Mouse (Mus musculus): ENCODE results near the gene Ssh3. TPM values are rescaled to one million over a fixed set of nuclear protein-coding genes. Genes with fewer than 3 reads are reported as not detected.
"Not testable (repeated sequence)": the region's sequence is repeated elsewhere in the genome, so short reads cannot be mapped to it uniquely, and the experiment has no call there.

Ssh3 gene
- polyA plus RNA-seq, 3 experiments from 2014 or later, result 9.6 to 14.5 (median 13.6) TPM

DNA sequence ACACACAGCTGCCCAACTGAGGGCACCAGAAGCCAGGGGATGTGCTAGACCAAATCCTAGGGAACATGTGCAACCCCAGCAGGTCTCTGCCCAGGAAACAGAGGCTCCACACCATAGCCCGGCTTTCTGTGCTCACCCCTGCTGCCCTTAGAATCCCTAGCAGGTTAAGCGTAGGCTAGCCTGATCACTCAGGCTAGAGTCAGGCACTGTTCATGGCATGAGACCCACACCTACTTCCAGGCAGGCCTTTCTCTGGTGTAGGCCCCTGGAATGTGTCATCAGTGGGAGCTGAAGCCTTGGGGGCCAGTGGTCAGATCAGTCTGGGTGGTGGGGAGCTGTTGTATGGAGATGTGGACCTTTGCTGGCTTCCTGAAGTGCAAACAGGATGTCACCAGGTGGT is 27.6 kb upstream of the Ssh3 start:
- ATAC-seq, result no peak

DNA sequence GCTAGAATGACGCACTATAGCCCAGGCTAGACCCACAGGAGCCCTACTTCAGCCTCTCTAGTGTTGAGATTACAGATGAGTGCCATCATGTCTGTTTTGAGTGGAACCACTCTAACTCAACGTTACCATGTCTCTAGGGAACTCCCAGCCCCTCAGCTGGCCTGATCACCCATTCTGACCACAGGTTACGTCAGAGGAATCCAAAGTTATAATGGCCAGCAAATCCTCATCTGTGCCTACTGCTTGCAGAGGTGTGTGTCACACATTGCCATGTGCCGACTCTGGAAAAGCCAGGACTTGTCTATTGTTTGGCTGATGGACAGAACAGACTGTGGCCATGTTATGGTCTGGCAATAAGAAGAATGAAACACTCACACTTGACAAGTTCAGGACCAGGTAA is 26.4 kb upstream of the Ssh3 start:
- ATAC-seq, result no peak

DNA sequence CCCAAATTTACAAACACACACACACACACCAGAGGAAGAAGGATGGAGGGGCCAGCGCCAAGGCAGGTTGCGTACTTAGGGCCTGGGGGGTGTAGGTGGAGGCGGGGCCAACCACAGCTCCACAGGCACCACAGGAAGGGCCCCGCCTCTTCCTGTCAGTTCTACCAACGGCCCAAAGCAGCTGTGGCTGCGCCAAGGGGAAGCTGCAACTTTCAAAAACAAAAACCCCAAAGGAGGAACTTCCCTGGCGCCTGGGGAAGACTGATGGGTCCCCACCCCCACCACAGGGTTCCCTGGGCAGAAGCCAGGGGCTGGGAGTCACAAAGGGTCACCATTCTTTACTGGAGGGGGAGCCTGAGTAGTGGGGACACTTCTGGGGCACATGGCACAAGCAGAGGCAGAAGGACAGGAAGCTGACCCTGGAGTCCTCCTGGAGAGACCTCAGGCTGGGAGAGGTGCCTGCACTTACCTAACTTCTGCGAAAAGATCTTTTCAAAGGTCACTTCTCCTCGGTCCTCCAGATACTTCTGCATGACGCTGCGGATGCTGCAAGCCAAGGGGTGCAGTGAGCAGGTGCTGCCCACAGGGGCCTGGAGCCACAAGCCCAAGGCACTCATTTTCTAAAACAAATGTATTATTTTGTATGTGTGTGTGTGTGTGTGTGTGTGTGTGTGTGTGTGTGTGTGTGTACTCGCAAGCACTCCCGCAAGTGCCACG is 25.6 kb upstream of the Ssh3 start:
- ATAC-seq, result peak; percentile 82

DNA sequence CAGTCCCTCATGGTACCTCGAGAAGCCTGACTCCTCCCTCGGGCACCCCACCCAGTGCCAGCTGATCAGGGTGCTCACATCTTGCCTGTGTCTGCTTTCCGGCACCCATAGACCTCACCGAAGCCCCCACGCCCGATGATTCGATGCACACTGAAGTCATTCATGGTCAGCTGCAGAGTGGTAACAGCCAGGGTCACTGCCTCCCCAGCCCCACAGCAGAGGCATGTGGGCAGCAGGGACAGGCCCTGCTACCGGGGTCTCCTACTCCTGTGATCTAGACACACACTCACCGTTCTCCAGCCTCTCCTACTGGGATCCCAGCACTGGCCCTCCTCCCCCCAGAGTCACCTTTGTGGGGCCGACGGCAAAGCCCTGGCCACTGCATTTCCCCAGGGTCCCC is 22.2 kb upstream of the Ssh3 start:
- no peak for ATAC-seq

DNA sequence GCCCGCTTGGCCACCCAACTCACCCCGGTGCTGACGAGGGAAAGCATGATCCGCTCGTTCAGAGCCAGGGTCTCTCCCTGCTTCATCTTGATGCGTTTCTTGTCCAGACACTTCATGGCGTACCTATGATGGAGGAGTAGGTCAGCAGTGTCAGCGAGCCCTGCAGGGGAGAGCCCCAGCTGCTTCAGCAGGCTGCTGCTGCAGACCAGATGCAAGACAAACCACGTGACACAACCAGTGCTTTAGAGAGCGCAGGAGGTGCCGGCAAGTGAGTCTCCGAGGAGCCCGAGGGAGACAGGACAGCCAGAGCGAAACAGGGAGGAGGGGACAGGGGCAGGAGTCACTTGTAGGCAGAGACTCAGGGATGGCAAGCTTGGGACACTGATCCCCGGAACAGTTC is 21.8 kb upstream of the Ssh3 start:
- ATAC-seq, result no peak

DNA sequence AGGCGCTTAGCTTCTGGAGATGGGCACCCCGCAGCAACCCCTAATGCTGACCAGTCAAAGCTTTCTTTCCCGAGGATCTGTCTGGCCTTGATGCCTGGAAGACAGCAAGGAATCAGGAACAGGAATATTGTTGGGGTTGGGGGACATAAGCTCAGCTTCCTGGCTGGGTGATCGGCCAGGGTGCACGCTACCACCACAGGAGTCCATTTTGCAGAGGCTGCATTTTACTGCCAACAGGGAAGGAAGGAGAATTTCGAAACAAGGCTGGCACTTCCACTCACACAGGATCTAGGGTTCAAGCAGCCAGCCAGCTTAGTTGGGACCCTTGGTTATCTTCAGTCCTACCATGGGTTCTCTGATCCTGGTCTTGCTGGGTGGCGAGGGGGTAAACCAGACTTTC is 14.7 kb upstream of the Ssh3 start:
- ATAC-seq, result no peak

DNA sequence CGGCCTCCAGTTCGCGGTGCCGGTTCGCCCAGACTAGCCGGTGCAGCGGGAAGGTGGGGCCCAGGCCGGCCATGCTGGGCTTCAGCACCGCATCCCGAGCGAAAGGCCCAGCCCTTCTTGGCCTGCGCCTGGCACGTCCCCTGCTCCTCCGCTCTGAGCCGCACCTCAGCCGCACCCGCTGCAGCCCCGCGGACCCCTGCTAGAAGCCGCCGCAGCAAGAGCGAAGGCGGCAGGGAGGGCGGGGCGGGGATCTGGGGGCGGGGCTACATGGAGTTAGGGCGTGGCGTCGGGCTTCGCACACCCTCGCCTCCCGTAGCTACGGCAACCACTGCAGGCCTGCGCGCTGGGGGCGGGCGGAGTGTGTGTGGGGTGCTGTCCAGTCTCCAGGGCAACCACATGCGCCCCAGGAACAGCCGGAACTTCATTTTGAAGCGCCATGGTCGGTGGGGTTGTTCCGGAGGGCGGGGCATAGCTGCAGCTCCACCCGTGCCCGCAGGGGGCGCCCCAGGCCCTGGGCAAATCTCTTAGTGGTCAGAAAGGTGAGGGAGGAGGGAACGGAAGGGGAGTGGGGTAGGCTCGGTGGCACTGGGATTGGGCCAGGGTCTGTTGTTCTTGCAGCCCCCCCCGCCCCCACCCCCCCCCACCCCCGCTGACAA is 14.0 kb upstream of the Ssh3 start, which contains the start of gene Ankrd13d:
Gene Ankrd13d, minus strand, starts transcription at position 240 of the 656 bp plus-strand sequence.
- peak; percentile 81 for ATAC-seq

DNA sequence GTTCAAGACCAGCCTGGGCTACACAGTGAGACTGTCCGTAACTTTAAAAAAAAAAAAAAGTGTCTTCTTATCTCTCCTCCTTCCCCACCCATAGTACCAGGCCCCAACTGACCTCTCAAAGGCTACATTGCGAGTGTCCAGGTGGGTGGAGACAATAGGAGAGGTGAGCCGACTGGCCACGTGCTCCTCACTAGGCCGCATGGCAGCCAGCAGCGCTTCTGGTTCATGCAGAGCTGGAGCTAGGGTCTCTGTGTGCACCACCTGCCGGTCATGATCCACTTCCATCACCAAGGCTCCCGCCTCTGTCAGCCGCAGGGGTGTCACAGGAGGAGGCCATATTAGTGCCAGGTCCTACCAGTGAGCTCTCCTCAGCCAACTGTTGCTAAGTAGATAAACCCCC is 11.4 kb upstream of the Ssh3 start:
- no peak for ATAC-seq

DNA sequence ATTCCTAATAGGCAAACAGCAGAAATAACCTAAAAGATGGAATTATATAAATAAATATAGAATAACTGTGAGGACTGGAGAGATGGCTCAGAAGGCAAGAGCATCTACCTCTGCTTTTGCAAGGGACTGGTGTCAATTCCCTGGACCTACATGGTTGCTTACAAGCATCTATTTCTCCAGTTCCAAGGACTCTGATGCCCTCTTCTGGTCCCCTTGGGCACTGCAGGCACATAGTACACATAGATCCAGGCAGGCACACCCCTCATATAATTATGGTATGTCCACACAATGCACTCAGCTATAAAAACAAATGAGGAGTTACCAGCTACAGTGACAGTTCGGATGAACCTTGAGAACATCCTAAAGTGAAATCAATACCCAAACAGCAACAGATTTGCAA is 10.5 kb upstream of the Ssh3 start:
- ATAC-seq, result no peak

DNA sequence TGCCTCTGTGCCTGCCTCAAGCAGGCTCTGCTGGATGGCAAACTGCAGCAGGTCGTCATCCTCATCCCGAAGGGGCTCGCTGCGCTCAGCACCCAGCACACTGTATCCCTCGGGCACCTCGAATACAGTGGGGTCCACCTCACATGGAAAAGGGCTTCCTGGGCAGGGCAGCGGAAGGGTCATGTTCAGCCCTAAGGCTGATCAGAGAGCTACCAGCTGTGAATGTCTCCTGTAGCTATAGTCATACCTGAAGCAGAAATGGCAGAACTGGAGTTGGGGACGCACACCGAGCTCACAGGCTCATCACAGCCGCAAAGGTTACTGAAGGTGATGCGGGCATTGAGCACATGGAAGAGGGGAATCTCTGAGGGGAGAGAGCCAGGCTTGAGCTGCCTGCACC is 2.0 kb upstream of the Ssh3 start:
- no peak for ATAC-seq

DNA sequence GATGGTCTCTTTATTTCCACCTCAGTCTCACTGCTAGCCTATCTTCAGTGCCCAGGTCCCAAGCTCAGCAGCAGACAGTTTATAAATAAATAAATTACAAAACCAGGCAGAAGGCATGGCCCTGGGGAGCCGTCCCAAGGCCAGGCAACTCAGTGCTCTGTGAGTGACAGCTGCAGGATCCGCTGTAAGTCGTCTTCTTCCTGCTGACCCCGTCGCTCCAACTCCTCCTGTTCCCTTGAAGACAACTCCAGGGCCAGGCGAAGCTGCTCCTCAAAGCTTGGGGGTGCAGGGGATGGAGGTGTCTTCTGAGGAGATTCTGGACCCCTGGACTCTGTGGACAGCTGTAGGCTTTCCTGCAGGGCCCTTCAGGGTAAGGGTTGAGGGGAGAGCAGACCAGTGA is 1.2 kb upstream of the Ssh3 start:
- no peak for ATAC-seq

DNA sequence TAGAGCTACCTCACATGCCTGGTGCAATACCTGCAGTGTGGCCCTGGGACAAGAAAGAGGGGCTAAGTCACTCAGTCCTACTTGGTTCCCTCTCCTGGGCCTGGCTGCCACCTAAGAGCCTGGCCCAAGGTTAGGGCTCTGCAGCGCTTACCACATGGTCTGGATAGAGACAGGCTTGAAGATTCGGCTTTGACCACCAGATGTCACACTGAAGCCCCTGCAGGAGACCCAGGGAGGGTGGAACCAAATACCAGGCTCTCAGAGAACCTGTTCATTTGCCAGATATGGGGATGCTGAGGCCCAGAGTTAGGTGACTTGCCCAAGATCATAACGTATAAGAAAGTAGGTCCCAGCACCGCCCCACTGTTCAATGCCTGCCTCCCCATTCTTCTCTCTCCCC is 3.0 kb downstream of the Ssh3 start:
- no peak for ATAC-seq

DNA sequence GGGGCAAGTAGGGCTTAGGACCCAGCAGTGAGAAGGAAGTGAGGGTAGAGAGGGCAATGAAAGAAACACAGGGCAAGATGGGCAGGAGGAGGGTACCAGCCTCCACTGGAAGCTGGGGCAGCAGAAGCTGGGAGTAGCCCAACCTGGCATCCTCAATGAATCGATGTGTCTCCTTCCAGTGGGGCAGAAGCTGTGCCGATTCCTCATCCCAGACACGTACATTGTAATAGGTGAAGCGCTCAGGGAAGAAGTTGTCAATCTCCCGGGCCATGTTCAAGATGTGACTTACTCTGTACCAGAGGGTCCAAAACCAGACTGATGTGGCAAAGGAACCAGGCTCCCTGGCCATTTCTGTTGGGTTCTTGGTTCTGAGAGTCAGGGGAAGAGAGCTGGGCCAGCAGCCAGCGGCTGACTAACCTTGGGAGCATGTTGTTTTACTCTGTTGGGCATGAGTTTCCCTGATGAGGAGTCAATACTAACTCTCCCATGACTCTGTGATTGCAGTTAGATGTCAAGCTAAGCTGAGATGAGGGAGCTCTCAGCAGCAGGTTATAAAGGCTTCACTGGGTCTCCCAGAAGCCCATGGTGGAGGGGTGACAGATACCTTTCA is 4.7 kb downstream of the Ssh3 start:
- no peak for ATAC-seq

DNA sequence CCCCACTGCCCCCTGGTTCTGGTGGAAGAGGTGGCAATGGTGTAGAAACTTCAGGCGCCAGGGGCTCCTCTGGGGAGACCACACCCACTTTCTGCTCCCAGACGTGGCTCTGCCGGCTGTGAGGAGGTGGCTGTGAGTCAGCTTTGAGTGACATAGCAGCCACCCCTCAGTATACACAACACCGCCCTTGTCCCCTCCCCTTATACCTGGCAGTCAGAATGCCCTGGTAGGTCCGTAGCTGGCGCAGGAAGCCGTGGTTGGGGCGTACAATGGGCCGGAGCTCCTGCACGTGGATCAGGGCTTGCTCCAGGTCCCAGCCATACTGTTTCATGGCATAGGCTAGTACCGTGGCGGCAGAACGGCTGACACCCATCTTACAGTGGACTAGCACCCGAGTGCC is 5.3 kb downstream of the Ssh3 start:
- ATAC-seq, result no peak

DNA sequence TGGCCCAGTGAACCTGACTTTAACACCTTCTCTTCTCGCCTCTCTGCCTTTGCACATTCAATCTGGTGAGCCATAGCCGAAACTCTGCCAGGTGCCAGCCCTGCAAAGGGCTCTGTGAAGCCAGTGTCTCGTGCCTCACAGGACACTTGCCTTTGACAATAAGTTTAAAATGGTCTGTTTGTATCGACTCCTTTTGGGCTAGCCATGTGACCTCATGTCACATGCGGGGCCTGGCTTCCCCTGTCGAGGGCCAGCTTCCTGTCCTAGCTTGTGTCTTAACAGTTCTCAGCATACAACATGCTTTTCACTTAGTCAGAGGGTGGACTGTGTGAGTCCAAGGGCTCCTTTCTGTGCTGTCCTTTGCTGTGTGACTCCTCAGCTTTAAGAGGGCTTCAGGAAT is 6.2 kb downstream of the Ssh3 start:
- no peak for ATAC-seq

DNA sequence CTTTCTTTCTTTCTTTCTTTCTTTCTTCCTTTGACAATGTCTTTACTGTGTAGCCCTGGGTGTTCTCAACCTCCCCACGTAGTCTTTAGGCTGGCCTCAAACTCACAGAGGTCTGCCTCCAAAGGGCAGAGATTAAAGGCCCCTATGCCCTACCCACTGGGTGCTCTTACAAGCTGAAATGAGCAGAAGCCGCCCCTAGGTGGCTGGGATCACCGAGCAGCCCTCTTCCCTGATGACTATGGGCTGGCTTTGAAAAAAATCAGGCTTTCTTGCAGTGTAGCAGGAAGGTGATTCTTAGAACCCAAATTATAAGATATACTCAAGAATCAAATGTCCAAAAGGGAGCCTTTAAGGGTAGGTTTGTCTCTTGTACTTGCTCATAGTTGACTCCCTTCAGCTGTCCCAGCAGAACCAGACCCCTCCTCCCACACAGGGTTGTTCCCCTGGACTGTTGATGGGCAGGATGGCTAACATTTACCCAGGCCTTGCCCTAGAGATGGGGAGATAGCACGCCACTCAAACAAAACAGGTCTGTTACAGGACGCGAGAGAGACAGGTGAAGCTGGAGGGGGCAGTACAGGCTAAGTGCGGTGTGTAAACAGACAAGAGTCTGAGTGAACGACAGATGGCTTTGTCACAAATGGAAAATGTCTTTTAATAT is 7.8 kb downstream of the Ssh3 start:
- peak; percentile 29 for ATAC-seq

DNA sequence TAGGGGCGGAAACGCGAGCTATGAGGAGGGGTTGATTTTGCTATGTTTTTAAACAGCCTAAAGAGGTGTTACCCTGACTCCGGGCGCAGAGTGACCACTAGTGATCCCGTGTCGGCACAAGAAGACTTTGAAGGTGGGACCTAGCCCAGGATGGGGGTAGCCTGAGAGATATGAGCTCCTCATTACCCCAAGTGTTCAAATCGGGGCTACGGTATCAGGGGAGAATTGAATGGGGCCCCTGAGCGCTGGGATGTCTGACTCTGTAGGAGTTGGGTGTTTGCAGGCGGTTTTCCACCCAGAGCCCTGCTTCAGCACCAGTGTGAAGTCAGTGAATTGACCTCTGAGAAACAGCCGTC is 11.1 kb downstream of the Ssh3 start:
- no peak for ATAC-seq

DNA sequence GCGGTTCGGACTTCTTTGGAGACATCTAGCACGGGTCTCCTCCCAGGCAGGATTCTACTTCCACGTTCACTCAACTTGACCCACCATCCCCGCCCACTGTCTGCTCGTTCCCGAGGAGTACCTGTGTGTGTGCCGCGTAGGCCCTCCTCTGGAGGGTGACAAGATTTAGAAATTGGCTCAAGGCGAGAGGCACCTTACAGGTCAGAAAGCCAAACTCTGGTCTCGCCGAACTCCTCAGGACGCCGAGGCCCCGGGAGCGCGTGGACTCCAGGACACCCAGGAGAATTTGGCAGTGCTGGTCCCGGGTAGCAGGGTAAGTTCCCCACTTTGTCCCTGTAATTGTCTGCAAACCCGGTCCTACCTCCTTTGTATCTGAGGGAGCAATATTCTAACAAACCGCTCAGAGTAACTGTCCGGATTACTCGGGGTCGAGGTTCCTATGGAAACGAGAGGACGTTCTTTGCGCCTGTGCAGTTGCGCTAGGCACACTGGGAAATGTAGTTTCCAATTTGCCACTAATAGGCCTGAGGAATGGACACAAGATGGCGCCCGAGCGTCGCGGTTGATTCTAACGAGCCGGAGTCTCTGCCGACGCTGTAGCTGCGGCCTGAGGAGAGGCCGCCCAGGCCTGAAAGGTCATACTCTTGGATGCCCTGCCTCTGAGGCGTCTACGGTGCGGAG is 11.6 kb downstream of the Ssh3 start:
- peak; percentile 92 for ATAC-seq

DNA sequence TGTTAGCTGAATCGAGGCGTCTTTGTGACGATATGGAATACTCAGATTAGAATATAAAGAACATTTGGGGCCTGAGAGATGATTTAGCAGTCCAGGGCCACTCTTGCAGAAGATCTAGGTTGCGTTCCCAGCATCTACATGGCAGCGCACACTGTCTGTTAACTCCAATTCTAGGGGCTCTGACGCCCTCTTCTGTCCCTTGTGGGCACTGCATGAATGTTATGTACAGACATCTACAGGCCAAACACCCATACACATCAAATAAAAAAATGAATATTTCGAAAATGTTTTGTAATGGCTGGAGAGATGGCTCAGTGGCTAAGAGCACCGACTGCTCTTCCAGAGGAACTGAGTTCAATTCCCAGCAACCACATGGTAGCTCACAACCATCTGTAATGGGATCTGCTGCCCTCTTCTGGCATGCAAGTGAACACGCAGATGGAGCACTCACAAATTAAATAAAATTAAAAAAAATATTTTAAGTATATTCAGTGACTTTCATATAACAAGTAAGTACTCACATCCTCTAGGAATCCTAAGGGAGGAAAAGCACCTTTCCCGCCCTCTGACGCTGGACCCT is 13.3 kb downstream of the Ssh3 start:
- ATAC-seq, result no peak

DNA sequence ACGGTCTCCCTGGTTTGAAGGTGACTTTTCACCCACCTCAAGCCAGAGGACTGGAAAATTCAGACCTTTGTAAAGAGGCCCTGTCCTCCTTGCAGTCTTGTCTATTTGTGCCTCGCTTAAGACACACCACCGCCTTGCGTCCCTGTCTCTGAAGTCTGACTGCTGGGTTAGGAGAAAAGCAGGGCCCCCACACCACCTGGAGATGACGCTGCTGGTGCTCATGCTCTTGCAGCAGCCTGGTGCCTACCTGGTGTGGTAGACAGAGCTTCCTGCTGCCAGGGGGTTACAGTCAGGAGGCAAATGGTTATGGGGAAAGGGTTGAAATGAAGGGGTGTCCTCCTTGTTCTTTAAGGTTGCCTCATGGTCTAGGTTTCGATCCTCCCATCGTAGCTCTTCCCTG is 14.8 kb downstream of the Ssh3 start:
- ATAC-seq, result no peak

DNA sequence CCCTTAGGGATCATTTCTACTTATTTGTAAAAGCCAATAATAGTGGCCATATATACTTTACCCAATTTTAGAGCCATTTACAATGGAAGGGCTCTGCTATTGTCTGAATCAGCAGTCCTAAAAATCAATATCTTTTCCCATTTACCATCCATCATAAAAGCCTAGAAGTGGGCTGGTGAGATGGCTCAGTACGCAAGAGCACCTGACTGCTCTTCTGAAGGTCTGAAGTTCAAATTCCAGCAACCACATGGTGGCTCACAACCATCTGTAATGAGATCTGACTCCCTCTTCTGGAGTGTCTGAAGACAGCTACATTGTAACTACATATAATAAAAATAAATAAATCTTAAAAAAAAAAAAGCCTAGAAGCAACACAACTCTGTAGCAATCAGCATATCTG is 20.3 kb downstream of the Ssh3 start:
- not testable (repeated sequence) for ATAC-seq

DNA sequence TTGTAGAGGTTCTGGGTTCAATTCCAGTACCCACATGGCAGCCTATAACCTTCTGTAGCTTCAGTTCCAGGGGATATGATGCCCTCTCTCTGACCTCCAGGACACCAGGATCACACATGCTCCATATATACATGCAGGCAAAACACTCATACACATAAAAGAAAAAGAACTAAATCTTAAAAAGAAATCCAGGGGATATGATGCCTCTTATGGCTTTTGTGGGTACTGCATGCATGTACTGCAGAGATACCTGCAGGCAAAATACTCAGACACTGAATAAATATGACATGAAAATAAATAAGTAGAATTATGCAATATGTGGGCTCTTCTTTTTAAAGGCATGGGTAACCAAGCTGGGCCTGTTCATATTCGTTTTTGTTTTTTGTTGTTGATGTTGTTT is 22.0 kb downstream of the Ssh3 start:
- no peak for ATAC-seq

DNA sequence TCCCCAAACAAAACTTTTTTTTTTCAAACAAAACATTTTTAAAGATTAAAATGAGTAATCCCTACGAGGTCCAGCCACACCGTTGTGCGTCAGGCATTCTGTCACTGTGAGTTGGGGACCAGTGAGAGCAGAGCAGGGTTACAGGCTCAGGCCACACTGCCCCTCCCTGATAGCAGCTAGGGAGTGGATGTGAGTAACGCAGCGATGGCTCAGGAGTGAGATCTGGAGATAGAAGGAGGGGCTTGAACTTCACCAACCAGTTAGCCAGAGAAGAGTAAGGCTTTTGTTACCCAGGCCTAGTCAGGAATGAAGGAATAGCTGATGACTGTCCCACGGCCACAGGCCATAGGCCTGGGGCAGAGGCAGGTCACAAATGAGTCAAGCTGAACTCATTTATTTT is 24.2 kb downstream of the Ssh3 start:
- no peak for ATAC-seq
